Mouse (Mus musculus) kidney, adult 8-10 months (tissue): ENCODE data around the gene Plekhh2.

ENCODE experiments used
- DNase-seq, 2 experiments: peaks; one replicate each; pipeline ENCODE4 v3.0.0; 2022

Gene Plekhh2

GRCm38 (mm10) chr17:84511682-84512515, at the start of gene Plekhh2:
Gene Plekhh2, plus strand, starts transcription at chr17:84511895.
- DNase-seq: peak; percentile 61 to 75

- DNase-seq: peak; percentile 96 to 98
Measured at GRCm38 (mm10) chr17:84465753-84466608, 45.7 kb upstream of the Plekhh2 start, which contains the start of gene Thada. Gene Thada, minus strand, starts transcription at chr17:84466205.

DNA sequence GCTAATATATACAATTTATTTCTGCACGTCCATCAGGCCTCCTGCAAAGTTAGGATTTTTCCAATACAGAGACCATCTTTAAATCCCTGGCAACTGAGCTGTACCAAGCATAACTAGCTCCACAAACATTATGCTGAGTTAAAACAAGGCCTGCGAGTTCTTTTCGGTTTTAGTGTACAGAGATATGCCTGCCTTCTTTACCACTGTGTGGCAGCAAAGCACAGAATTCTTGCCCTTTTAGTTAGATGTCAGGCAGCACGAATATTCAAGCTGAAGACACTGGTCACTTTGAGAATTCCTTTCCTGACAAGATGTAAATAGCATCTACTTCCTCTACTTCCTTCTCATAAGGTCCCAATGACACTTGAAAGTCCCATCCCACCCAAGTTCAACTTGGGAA, 37.4 kb upstream of the Plekhh2 start:
- DNase-seq: no peak

GRCm38 (mm10) chr17:84477176-84477575, 34.5 kb upstream of the Plekhh2 start:
- DNase-seq: no peak

GRCm38 (mm10) chr17:84478276-84478675, 33.4 kb upstream of the Plekhh2 start:
- DNase-seq: no peak

DNA sequence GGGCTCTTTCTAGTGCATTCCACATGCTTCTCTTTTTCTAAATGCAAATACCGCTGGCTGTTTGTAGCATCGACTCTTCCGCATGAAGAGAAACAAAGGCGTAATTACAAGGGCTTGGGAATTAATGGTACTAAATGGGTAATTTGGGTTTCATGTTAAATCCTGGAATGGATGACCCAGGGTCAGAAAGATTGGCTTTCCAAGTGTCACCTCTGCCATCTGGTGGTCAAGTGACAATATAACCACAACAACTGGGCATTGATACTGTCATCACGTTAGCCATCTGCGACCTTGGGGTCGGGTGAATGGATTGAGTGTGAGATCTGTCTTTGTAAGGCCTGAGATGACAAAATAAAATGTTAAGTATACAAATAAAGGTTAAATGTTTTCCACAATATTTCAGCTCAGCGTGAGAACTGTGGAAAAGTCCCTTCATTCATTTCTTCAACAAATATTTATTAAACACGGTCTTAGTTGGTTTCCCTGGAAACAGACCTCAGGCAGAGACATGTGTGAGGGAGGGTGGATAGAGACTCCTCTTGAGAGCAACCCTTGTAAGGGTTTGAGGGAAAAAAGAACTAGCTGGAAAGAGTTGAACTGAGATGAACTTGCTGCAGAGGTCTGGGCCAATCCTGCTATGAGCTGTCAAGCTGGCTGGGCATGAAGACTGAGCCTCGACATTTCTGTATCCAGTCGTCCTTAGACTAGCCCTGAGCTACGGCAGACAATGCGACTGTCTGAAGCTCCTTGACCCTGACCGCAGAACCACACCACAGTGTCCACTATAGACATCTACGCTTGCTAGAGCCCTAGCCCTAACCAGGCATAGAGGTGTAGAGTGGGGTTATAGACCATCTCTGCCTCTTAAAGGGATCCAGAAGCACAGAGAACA, 31.0 kb upstream of the Plekhh2 start:
- DNase-seq: peak in 1 of 2 experiments; percentile 32

DNA sequence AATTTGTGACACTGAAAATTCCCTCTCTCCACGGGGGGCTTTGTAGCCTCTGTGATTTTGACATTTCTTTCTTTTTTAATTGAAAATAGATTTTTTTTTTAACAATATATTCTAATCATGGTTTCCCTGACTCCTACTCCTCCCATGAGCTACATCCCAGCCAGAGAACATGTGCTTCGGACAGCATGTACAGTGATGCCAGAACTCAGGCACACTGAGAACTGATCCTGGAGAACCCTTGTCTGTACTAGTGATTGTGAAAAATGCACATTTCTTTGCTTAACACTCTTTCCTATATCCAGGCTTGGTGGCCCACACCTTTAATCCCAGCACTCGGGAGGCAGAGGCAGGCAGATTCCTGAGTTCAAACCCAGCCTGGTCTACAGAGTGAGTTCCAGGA, 28.9 kb upstream of the Plekhh2 start:
- DNase-seq: no peak

DNA sequence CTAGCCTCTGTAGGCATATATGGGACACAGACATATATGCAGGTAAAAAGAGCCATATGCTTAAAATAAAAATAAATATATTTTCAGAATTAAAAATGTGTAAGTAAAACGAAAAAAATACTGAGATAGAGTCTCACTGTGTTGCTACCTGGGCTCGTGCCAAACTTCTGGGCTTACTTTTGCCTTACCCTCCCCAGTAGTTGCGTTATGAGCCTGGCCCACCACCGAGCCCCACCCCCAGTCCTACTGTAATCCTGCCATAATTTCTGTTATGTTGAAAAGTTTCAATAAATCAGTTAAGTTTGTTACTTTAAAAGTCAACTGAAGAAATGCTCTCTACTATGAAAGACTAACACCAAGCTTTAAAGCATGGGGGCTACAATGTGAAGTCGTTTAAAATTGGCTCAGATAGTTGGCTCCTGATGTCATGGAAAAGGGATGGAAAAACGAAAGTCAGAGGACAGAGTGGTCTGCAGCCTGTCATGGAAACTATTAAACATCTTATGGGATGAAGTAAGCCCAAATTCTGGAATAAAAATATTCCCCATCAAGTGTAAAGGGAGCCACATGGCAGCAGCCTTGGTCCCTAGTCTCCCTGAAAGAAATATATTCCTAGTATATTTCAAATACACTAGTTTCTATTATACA, 27.9 kb upstream of the Plekhh2 start:
- DNase-seq: no peak

GRCm38 (mm10) chr17:84487415-84487814, 24.3 kb upstream of the Plekhh2 start:
- DNase-seq: no peak

DNA sequence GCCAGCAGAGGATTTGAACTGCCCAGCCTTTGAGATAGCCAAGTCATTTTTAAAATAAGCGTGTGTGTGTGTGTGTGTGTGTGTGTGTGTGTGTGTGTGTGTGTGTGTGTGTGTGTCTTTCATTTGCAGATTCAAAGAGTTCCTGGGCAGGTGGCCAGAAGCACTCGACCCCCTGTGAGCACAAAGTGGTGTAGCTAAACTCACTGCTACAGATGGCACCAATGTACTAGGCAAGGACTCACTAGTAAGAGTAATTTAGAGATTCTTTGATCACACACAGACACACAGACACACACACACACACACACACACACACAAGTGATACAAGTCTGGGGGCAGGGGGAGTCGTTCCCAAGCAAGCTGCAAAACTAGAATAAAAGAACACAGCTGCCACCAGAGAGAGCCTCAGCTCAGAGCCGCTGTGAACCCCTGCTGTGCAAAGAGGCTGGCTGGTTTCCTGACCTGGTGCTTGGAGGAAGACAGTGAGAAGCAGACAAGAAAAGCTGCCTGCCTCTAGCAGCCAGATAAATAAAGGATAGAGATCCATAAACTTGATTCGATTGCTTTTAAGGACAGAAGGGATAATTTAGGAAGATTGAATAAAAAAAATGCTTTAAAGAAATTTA, 19.3 kb upstream of the Plekhh2 start:
- DNase-seq: no peak

DNA sequence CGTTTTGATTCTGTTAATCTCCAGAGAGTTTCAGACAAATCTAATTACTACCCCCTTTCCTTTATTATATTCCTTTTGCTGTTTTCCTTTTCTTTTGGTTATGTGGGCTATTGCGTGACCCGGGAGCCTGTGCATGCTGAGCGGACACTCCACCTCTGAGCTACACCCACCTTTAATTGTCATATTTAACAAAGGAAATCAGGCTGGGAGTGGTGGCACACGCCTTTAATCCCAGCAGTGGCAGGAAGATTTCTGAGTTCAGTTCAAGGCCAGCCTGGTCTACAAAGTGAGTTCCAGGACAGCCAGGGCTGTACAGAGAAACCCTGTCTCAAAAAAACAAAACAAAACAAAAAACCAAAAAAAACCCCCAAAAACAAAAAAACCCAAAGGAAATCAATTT, 14.7 kb upstream of the Plekhh2 start:
- no peak for DNase-seq

- no peak for DNase-seq
Measured at GRCm38 (mm10) chr17:84497559-84497958, 14.1 kb upstream of the Plekhh2 start.

- DNase-seq: no peak
Measured at GRCm38 (mm10) chr17:84497972-84498604, 13.6 kb upstream of the Plekhh2 start.

GRCm38 (mm10) chr17:84498639-84499038, 13.1 kb upstream of the Plekhh2 start:
- no peak for DNase-seq

DNA sequence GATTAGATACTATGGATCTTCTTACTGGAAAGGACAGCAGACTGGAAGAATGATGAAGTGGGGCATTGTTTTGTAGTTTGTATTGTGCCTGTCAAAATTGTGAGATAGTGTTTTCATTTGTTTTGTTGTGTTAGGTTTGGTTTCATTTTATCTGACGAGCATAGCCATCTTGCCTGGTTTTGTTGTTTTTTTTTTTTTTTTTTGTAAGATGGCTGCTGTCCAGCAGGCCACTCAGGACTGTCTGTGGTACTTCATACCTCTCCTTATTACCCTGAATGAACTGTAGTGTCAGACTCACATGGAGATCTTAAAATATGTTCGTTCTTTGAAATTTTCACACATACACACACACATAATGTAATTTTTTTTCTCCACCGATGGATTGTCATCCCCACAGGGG, 9.4 kb upstream of the Plekhh2 start:
- no peak for DNase-seq

- no peak for DNase-seq
Measured at GRCm38 (mm10) chr17:84505922-84506321, 5.8 kb upstream of the Plekhh2 start.

GRCm38 (mm10) chr17:84508736-84509135, 3.0 kb upstream of the Plekhh2 start:
- no peak for DNase-seq

DNA sequence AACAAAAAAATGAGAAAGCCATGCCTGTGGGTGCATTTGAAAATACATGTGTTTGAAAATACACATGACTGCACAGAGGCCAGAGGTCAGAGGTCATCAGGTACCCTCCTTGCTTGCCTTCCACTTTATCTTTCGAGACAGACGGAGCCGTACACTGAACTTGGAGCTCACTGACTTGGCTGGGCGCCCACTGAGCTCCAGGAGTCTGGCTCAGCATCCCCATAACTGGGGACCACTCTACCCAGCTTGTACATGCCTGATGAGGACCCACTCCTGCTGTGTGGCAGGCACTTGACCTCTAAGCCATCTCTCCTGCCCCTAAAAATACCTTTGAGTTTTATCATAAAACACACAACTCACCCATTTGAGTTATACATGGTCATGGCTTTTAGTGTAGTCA, 2.5 kb upstream of the Plekhh2 start:
- DNase-seq: no peak

DNA sequence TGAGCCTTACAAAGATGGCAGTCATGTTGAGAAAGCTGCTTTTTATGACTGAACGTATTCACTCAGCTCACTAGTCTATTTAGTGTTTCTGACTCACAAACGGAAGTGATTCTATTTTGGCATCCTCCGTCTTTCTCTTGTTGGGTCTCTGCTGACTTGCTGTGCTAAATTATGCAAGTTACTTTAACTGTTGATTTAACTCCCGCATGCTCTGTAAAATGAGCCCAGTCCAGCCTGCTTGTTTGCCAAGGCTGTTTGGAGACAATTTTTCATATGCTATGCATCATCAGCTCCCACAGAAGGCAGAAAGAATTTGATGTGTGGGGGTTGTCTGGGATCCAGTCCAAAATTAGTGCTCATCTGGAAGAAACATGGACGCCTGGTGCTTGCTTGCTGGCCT, 1.3 kb upstream of the Plekhh2 start:
- peak; percentile 4 to 23 for DNase-seq

DNA sequence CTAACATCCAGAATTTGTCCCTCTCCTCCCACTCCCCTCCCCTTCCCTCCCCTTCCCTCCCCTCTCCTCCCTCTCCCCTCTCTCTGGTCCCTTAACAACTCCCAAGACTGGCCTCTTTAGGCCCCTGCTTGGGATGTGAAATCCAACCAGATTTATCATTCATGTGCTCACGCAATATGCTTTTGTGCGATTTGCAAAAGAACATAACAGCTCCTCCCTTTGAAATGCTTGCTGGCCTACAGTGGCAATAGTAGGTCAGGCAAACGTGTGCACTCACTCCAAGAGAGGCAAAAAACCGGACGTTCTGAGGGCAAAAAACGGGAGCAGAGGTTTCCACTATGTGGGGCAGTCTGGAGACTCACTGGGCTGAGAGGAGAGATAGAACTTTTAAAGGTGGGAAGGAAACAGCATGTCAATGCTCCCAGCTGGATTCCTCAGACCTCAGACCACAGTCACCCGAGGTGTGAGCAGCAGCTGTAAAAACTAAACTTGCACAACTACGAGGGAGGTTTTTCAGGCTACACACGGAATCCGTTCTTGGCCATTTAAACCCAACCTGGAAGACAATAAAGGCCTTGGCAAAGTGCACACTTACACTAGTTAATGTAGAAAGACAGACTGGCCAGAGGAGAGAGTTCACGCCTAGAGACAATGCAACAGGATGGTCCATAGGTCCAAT, 595 bp upstream of the Plekhh2 start:
- no peak for DNase-seq
